Mouse (Mus musculus) lung, postnatal 0 days (tissue): ENCODE measurements around the gene Gcm2. TPM values are rescaled to one million over a fixed set of nuclear protein-coding genes. Genes with fewer than 3 reads are reported as not detected.
A peak's percentile ranks its signal among the peaks of the same experiment; 100 is the strongest.

ENCODE experiments used
- ATAC-seq: fragments of 200-750 bp; cut with Nextera tagmentation; 2 replicates; pipeline ENCODE4 v1.8.0; 2017; ENCODE audit warnings: moderate library complexity
- DNase-seq: peaks from one replicate; pipeline ENCODE4 v3.0.0-alpha.2; 2016; ENCODE audit warnings: low spot score
- H3K27ac ChIP-seq: fragments of 300-500 bp; sonication (generic); 2 replicates; pipeline ENCODE4 v1.5.1; 2014; ENCODE audit warnings: antibody characterized with exemption, mild to moderate bottlenecking, low read length, mixed read lengths
- H3K27me3 ChIP-seq: fragments of 300-500 bp; sonication (generic); replicated peaks from 2 replicates; pipeline ENCODE4 v1.6.1; 2014; ENCODE audit warnings: low read length, mixed read lengths; ENCODE audit not compliant: insufficient read depth
- H3K36me3 ChIP-seq: fragments of 300-500 bp; sonication (generic); 2 replicates; pipeline ENCODE4 v1.6.1; 2014; ENCODE audit warnings: low read length, mixed read lengths; ENCODE audit not compliant: insufficient read depth
- H3K4me1 ChIP-seq: fragments of 300-500 bp; sonication (generic); 2 replicates; pipeline ENCODE4 v1.6.1; 2014; ENCODE audit warnings: antibody characterized with exemption, low read depth, low read length, mixed read lengths; ENCODE audit not compliant: insufficient read depth
- H3K4me2 ChIP-seq: fragments of 300-500 bp; sonication (generic); replicated peaks from 2 replicates; pipeline ENCODE4 v1.6.1; 2014; ENCODE audit warnings: low read depth, mild to moderate bottlenecking, low read length, moderate library complexity, mixed read lengths
- H3K4me3 ChIP-seq: fragments of 300-500 bp; sonication (generic); 2 replicates; pipeline ENCODE4 v1.5.1; 2014; ENCODE audit warnings: low read depth, low read length
- H3K9ac ChIP-seq: fragments of 300-500 bp; sonication (generic); replicated peaks from 2 replicates; pipeline ENCODE4 v1.6.1; 2014; ENCODE audit warnings: low read depth, mild to moderate bottlenecking
- H3K9me3 ChIP-seq: fragments of 300-500 bp; sonication (generic); 2 replicates; pipeline ENCODE4 v1.6.1; 2016; ENCODE audit warnings: low read length, mixed read lengths
- CTCF ChIP-seq: IDR thresholded peaks from 2 replicates; pipeline ENCODE4 v1.5.1; 2016; ENCODE audit warnings: antibody characterized with exemption, mild to moderate bottlenecking
- EP300 ChIP-seq: IDR thresholded peaks from 2 replicates; pipeline ENCODE4 v1.6.1; 2016; ENCODE audit warnings: antibody characterized with exemption, mild to moderate bottlenecking, control low read depth
- WGBS: fragments of 180-500 bp; shearing (Covaris S2); extraction: QIAGEN DNeasy Blood & Tissue Kit; methylation state at CpG from one replicate; pipeline ENCODE4 v1.1.7; 2014; 5-methylcytosine and 5-hydroxymethylcytosine counted together
- polyA plus RNA-seq: library from polyadenylated mRNA; unstranded; fragments of >200 nt; fragmentation: Nextera tagmentation; extraction: Ambion mirVana; gene quantifications from 2 replicates; pipeline ENCODE4 v1.2.1, GENCODE M21; 2015

Gcm2 gene
- polyA plus RNA-seq, 1 experiment from 2014 or later: not detected

GRCm38 (mm10) chr13:41100031-41100430 is 10.8 kb downstream of the Gcm2 start:
- DNase-seq (no peak), ATAC-seq (no peak)
- no peak for TF ChIP-seq EP300
- TF ChIP-seq CTCF: no peak
- no peaks in the 10 kb centered on the region for H3K27me3 ChIP-seq
- no peak overlapping the region for H3K4me3 ChIP-seq
- H3K36me3 ChIP-seq: no peaks in the 10 kb centered on the region
- no peak overlapping the region for H3K27ac ChIP-seq
- H3K9ac ChIP-seq: no peak overlapping the region
- no peaks in the 10 kb centered on the region for H3K4me1 ChIP-seq
- WGBS: 94% methylated on average over 2 of the region's 2 CpGs
- H3K4me2 ChIP-seq: no peak overlapping the region
- no peaks in the 10 kb centered on the region for H3K9me3 ChIP-seq

GRCm38 (mm10) chr13:41098325-41098724 is 12.5 kb downstream of the Gcm2 start:
- 69% methylated on average over 15 of the region's 15 CpGs for WGBS
- no peak overlapping the region for H3K4me2 ChIP-seq

GRCm38 (mm10) chr13:41097324-41098058 is 13.3 kb downstream of the Gcm2 start:
- Histone ChIP-seq H3K27ac (no peak overlapping the region), H3K27me3 (0 out of 2 replicates have a peak, but pooled peaks cover 6% of the 10 kb centered on the region), H3K4me2 (peak overlapping the region; percentile 27; the same call in 1 of the 2 replicates), H3K9me3 (no peaks in the 10 kb centered on the region), H3K36me3 (no peaks in the 10 kb centered on the region), H3K9ac (no peak overlapping the region), H3K4me3 (no peak overlapping the region), H3K4me1 (no peaks in the 10 kb centered on the region)
- TF ChIP-seq CTCF: no peak
- TF ChIP-seq EP300: no peak
- DNase-seq (peak; percentile 18), ATAC-seq (no peak)
- WGBS: 33% methylated on average over 16 of the region's 16 CpGs

More at GRCm38 (mm10) chr13:41098325-41098724, 12.5 kb downstream of the Gcm2 start:
- Histone ChIP-seq H3K4me1 (no peaks in the 10 kb centered on the region), H3K36me3 (no peaks in the 10 kb centered on the region), H3K9ac (no peak overlapping the region), H3K4me3 (no peak overlapping the region), H3K27ac (no peak overlapping the region), H3K27me3 (0 out of 2 replicates have a peak, but pooled peaks cover 2% of the 10 kb centered on the region), H3K9me3 (no peaks in the 10 kb centered on the region)
- TF ChIP-seq CTCF (no peak), EP300 (no peak)
- DNase-seq (no peak), ATAC-seq (no peak)

- 0 out of 2 replicates have a peak, but pooled peaks cover 11% of the 10 kb centered on the region for H3K27me3 ChIP-seq
- H3K36me3 ChIP-seq: no peaks in the 10 kb centered on the region
- no peak overlapping the region for H3K9ac ChIP-seq
- no peak overlapping the region for H3K4me2 ChIP-seq
- no peak for ATAC-seq
- H3K4me3 ChIP-seq: no peak overlapping the region
- H3K4me1 ChIP-seq: no peaks in the 10 kb centered on the region
- H3K27ac ChIP-seq: no peak overlapping the region
- H3K9me3 ChIP-seq: no peaks in the 10 kb centered on the region
- TF ChIP-seq EP300 (no peak), CTCF (no peak)
- WGBS: 59% methylated on average over 10 of the region's 10 CpGs
- DNase-seq: no peak
Measured at GRCm38 (mm10) chr13:41094160-41094559, 16.7 kb downstream of the Gcm2 start.

- Histone ChIP-seq H3K4me3 (no peak overlapping the region), H3K27ac (no peak overlapping the region), H3K27me3 (0 out of 2 replicates have a peak, but pooled peaks cover 11% of the 10 kb centered on the region), H3K36me3 (no peaks in the 10 kb centered on the region), H3K9ac (no peak overlapping the region), H3K4me2 (no peak overlapping the region), H3K4me1 (no peaks in the 10 kb centered on the region), H3K9me3 (no peaks in the 10 kb centered on the region)
- DNase-seq (no peak), ATAC-seq (no peak)
- WGBS: 12% methylated on average over 10 of the region's 10 CpGs
- no peak for TF ChIP-seq EP300
- no peak for TF ChIP-seq CTCF
Measured at GRCm38 (mm10) chr13:41091271-41091670, 19.6 kb downstream of the Gcm2 start.

GRCm38 (mm10) chr13:41088746-41089145 is 22.1 kb downstream of the Gcm2 start:
- no peaks in the 10 kb centered on the region for H3K36me3 ChIP-seq
- H3K27me3 ChIP-seq: 0 out of 2 replicates have a peak, but pooled peaks cover 11% of the 10 kb centered on the region
- TF ChIP-seq EP300 (no peak), CTCF (no peak)
- H3K27ac ChIP-seq: no peak overlapping the region
- H3K9ac ChIP-seq: no peak overlapping the region
- H3K4me1 ChIP-seq: no peaks in the 10 kb centered on the region
- no peak for DNase-seq
- H3K4me2 ChIP-seq: no peak overlapping the region
- no peak overlapping the region for H3K4me3 ChIP-seq
- no peak for ATAC-seq
- no peaks in the 10 kb centered on the region for H3K9me3 ChIP-seq
